Comparison of ENCODE assay signal across 24 mouse cellular contexts in the genomic region with DNA sequence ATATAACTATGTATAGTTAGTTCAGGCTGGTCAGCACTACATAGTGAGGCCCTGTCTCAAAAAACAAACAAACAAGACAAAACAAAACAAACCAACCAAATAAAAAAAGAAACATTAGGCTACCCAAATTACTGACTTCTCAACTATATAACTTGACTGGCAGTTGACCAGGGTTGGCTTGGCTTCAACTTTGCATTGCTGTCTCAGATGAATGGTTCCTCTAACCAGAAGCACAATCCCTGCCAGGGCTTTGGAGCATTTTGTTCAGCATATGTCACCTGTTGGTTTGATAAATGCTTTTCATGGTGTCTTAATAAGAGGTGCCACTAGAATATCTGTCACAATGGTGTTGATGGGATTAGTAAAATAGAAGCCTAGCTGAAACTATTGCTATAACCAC.
DNase-seq lines count a peak whose midpoint lies in the region; ATAC-seq lines count a peak whose summit lies in the region.
"Had no signal": no experiment of that assay in that cellular context is flagged by ENCODE, and none has a peak within 500 bp of the region (broad histone marks: within the 10 kb centered on the region; RNA-seq: fewer than 3 reads in every experiment).

No protein-coding gene starts in this region.

- no peak overlapping the region for H3K4me2 ChIP-seq in kidney, embryonic 15.5 days
- H3K4me2 ChIP-seq: heart, embryonic 15.5 days; hindbrain, embryonic 15.5 days; intestine, embryonic 15.5 days; limb, embryonic 13.5 days; liver, embryonic 12.5 days; midbrain, embryonic 12.5 days; neural tube, embryonic 12.5 days had no signal

- H3K27ac ChIP-seq in kidney, embryonic 15.5 days, result no peak overlapping the region
- H3K27ac ChIP-seq: forebrain, embryonic 10.5 days; heart, embryonic 15.5 days; hindbrain, embryonic 15.5 days; intestine, embryonic 15.5 days; layer of hippocampus, adult 2 months; limb, embryonic 13.5 days; liver, embryonic 12.5 days; midbrain, embryonic 12.5 days; neural tube, embryonic 12.5 days had no signal

- DNase-seq in kidney, adult 8-10 months, result peak; percentile 3 to 10
- DNase-seq in brain, adult 2 months (ENCODE audit: low read depth, low spot score), result peak; percentile 83
- peak; percentile 69 for DNase-seq in cerebellum, adult 11-12 months
- peak; percentile 74 for DNase-seq in cerebellum, postnatal 10 days
- DNase-seq in lung, postnatal 25 days (ENCODE audit: low spot score), result no peak
- DNase-seq: adrenal gland, postnatal 25 days; heart, postnatal 4 days; layer of hippocampus, postnatal 36 days; lung, adult 18-20 months; lung, postnatal 10 days; retina, postnatal 1 day; right cerebral cortex, postnatal 25 days; spleen, adult 18-20 months had no signal

- H3K9ac ChIP-seq in kidney, embryonic 15.5 days, result no peak overlapping the region
- H3K9ac ChIP-seq: heart, embryonic 15.5 days; hindbrain, embryonic 15.5 days; intestine, embryonic 15.5 days; limb, embryonic 13.5 days; liver, embryonic 12.5 days; midbrain, embryonic 12.5 days; neural tube, embryonic 12.5 days had no signal

- no peak for ATAC-seq in kidney, embryonic 15.5 days (replicated peaks; ENCODE audit: low FRiP score)
- no peak for ATAC-seq in activated CD4-positive, CD25-positive, alpha-beta regulatory T cell, adult 4 months
- ATAC-seq: intestine, embryonic 15.5 days; liver, embryonic 12.5 days had no signal

- H3K36me3 ChIP-seq in kidney, embryonic 15.5 days, result no peaks in the 10 kb centered on the region
- H3K36me3 ChIP-seq: forebrain, embryonic 10.5 days; heart, embryonic 15.5 days; hindbrain, embryonic 15.5 days; intestine, embryonic 15.5 days; limb, embryonic 13.5 days; liver, embryonic 12.5 days; midbrain, embryonic 12.5 days; neural tube, embryonic 12.5 days had no signal

- H3K4me1 ChIP-seq in kidney, embryonic 15.5 days, result no peaks in the 10 kb centered on the region
- H3K4me1 ChIP-seq: forebrain, embryonic 10.5 days; heart, embryonic 15.5 days; hindbrain, embryonic 15.5 days; intestine, embryonic 15.5 days; limb, embryonic 13.5 days; liver, embryonic 12.5 days; midbrain, embryonic 12.5 days; neural tube, embryonic 12.5 days had no signal

- H3K9me3 ChIP-seq in kidney, embryonic 15.5 days (replicated peaks), result no peaks in the 10 kb centered on the region
- H3K9me3 ChIP-seq: forebrain, embryonic 10.5 days; heart, embryonic 15.5 days; hindbrain, embryonic 15.5 days; intestine, embryonic 15.5 days; limb, embryonic 13.5 days; liver, embryonic 12.5 days; midbrain, embryonic 12.5 days; neural tube, embryonic 12.5 days had no signal

- H3K27me3 ChIP-seq in kidney, embryonic 15.5 days, result no peaks in the 10 kb centered on the region
- H3K27me3 ChIP-seq: heart, embryonic 15.5 days; hindbrain, embryonic 15.5 days; intestine, embryonic 15.5 days; limb, embryonic 13.5 days; liver, embryonic 12.5 days; midbrain, embryonic 12.5 days; neural tube, embryonic 12.5 days had no signal

- H3K4me3 ChIP-seq in kidney, embryonic 15.5 days (replicated peaks), result no peak overlapping the region
- H3K4me3 ChIP-seq: forebrain, embryonic 10.5 days; heart, embryonic 15.5 days; hindbrain, embryonic 15.5 days; intestine, embryonic 15.5 days; layer of hippocampus, adult 2 months; limb, embryonic 13.5 days; liver, embryonic 12.5 days; midbrain, embryonic 12.5 days; neural tube, embryonic 12.5 days had no signal
